Mouse (Mus musculus) lung, adult 18-20 months (tissue): ENCODE results near the gene Notch3.
"Not testable (repeated sequence)": the region's sequence is repeated elsewhere in the genome, so short reads cannot be mapped to it uniquely, and the experiment has no call there.

Experiments
- DNase-seq, 2 experiments: peaks; one replicate each; pipeline ENCODE4 v3.0.0; 2022; ENCODE audit warnings: mixed read lengths in 2 of 2

Gene Notch3

DNA sequence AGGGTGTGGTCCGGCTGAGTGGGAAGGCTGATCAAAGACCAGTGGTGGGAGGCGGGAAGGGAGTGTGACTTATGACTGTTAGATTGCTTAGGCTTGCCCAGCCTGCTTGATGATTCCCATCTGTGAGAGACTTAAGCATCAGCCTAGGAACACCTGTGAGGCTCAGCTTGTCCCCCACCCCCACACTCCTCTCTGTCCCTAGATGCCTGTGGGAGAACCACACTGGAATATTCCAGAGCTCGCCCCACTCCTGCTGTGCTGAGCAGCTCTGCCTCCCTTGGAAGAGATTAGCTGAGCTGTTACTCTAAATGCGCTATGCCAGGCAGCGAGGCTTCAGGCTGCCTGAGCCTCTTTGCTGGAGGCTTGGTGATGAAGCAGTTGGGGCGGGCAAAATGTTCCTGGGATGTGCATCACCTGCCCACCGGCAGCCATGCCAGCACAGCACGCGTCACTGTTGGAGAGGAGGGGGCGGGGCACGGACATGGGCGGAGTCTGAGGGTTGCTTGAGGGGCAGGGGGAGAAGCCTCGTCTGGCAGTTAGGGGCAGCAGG is 48.7 kb downstream of the Notch3 start:
- peak; percentile 36 to 54 for DNase-seq

DNA sequence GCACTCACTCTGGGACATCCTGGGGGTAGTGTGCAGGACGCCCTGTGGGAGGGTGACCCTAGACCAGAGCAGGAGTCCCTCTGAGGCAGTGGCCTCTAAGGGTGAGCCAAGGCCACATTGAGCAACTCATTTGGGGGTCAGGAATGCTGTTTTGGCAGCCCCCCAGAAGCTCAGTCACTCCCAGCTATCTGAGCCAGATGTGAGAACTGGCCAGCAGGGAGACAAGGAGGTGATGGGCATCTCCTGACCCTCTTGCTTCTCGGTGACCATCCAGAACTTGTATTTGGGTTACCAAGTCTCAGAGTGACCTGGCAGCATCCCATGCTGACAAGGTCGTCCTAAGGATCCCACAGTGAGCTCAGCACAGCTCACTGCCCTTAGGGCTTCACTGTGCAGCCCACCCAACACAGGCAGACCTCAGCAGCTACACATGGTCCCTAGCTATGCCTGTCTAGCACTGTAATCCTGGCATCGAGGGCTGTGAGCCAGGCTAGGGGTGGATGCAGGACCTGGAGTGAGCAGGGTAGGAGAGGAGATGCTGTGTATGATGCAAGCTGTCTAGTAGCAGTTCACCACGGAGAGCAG is 49.3 kb downstream of the Notch3 start:
- DNase-seq: peak; percentile 58 to 63

DNA sequence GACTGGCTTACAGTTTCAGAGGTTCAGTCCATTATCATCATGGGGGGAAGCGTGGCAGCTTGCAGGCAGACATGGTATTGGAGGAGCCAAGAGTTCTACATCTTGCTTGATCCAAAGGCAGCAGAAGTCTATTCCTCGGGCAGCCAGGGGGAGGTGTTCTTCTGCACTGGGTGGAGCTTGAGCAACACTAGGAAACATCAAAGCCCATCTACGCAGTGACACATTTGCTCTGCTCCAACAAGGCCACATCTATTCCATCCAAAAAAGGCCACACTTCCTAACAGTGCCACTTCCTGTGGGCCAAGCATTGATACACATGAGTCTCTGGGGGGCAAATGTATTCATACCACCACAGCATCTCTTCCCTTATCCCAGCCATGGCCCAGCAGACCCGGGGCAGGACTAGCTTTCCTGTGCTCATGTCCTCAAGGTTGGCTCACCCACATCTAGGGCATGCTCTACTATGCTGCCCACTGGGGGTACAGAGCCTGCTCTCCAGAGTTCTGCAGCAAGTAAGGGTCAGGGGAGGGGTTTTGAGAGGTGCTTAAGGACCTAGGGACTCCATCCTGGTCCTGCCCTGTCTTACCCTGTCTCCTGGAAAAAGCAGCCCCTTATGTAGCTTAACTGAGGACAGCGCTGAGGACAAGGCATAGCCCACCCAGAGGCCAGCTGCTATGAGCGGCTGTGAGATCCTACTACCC is 49.9 kb downstream of the Notch3 start:
- DNase-seq: no peak

DNA sequence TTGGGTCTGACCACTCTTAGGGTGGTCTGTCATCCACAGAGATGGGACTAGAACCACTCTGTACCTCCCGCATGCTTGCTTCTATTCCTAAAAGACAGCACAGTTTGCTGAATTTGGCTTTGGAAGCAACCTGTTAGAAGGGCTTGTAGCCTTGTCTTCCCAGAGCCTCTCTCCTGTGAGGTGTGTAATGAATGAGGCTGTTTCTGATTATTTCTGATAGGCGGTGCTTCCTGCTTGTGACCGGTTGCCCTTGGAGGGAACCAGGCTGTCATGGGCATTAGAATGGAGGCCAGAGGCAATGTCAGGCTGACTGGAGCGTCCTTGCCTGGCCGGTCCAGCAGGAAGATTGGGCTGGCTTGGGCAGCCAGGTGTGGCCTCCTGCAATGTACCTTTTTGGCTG is 52.2 kb downstream of the Notch3 start:
- DNase-seq: not testable (repeated sequence)

DNA sequence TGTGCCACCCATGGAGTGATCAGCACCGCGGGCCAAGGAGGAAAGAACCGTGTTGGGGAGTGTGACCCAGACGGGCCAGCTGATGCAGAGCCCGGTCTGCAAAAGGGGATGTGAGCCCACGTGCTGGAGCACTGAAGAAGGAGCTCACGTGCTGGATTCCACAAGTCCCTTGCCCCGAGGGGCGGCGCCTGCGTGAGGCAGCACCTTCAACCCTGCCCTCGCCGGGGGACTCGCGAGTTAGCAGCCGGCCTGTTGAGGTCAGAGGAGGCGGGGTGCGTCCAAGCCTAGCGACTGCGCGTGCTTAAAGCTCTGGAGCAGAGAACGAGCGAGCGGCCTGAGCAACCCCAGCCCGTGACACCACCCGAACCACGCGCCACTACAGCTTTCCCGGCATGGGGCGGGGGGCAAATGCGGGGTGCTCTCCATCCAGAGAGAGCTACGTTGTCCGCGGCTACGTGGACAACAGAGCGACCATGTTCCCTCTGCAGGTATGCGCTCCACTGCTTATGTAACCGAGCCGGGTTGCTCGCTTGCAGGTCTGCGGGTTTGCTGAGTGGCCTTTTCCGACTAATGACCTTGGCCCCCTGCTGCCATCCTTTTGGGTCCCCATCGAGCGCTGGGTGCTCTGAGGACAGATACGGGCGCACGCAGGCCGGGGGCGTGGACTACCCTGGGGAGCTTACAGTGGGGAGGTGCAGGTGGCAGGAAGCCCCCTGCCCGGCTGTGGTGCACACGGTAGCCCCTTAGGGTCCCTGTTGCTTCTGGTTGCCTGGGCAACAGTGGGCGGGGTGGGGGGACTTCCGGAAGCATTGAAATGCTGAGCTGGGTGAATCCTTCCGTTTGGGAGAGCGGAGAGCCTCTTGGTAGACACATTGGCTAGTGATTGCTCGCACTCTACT is 52.9 kb downstream of the Notch3 start:
- DNase-seq: peak; percentile 78 to 87

DNA sequence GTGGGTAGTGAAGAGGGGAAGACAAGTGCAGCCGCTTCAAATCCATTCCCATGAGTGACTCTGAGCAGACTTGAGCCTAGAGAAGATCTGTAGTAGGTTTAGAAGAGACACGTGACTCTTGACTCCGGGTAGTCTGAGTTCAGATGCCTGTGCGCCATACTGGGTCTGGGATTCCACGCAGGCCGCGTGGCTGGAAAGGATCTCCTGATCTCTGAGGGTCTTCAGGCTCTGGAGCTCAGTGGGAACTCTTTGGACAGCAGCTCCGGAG is 53.5 kb downstream of the Notch3 start:
- no peak for DNase-seq

DNA sequence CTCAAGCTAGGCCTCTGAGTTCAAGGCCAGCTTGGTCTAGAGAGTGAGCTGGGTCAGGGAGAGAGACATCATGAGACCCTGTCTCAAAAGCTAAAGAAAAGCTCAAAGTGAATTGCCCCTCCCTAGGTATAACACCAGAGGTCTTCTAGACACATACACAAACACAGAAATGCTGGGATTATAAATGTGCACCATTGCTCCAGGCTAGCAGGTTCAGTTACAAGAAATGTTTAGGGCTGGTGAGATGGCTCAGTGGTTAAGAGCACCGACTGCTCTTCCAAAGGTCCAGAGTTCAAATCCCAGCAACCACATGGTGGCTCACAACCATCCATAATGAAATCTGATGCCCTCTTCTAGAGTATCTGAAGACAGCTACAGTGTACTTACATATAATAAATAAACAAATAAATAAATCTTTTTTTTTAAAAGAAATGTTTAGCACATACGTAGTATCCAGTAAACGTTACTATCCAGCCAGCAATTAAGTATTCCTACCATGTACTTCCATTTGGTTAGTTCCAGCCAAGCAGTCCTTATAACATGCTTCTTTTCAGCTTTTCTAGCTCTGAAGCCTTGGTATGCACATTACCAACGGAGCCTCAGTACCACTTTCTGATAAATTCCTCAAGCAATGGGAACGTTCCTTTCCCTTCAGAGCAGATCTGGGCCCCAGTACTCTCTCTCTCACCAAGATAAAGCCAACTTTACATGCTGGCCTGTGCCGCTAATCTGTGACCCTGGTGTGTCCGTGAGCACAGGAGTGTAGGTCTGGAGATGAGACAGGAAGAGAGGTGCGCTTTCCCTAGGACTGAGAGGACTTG is 54.0 kb downstream of the Notch3 start:
- no peak for DNase-seq

DNA sequence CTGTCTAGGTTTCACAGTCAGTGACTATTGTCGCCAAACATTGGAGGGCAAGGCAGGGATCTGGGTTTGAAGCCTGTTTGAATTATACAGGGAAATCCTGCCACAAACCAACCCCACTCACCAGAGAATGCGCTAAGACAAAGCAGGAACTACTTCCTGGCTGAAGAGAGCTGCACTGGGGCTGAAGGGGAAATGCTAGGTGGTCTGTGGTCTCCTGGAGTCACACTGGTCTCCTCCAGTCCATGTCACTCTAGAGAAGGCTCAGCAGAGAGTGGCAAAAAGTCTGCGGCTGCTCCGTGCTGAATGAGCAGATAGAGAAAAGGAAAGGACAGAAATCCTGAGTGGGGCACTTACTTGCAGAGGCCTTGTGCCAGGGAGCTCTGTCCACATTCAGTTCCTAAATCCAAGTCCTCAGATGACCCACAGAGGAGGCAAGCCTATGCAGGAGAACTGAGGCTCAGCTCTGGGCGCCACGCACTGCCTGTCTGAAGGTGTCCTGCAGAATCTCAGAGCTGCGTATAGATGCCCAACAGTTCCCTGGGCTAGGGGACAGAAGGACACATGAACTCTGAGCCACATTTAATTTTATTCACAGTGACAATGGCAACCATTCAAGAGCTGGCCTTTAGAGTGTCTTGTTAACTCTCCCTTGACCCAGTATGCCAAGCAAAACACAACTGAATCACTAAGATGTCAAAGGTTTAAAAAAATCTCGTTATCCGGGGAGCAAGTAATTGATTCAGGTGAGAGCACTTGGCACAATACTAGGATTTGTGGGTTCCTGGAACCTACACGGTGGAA is 55.5 kb downstream of the Notch3 start:
- DNase-seq: no peak

DNA sequence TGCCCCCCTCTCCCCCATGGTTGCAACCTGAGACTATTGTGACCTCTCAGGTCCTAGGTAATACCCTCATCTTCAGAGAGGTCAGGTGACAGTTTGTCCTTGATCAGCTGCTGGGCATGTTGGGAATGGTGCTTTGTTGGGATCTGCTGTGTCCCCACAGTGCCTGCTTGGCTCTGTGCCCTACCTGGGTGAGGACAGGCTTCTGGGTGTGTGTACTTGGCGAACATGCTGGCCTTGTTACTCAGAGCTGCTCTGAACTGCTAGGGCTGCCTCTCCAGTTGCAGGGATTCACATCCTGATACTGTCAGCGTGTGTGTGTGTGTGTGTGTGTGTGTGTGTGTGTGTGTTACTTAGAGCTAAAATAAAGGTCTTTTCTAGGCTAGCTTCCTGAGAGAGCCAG is 56.2 kb downstream of the Notch3 start:
- DNase-seq: peak; percentile 35 to 67

DNA sequence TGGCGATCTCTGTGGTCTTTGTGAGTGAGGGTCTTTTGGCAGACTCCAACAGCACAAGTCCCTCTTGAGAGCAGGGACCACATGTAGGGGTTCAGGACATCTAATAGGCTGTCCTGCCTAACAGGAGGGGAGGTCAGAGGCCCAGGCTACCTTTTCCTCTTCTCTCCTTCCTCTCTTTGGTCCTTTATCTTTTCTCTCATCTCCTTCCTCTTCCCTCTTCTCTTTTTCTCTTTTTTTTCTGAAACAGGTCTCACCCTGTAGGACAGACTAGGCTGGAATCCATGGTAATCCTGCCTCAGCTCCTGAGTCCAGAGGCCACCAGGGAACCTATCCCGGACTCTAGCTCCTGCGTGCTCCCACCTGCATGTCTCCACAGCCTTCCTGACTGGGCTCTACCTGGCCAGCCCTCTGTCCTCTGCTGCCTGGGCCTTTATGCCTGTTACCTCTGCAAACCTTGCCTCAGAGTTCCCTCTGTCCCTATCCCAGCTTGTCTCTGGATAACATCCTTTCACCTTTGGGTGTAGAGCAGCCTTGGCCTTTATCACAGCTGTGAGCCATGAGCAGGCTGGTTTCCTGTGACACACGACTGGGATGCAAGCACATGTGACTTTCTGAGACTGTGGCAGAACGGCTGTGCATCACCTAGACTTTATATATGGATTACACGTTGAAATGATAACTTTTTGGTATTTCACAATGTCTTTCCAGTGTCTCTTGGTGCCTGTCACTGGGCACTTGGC is 57.3 kb downstream of the Notch3 start:
- DNase-seq: no peak

DNA sequence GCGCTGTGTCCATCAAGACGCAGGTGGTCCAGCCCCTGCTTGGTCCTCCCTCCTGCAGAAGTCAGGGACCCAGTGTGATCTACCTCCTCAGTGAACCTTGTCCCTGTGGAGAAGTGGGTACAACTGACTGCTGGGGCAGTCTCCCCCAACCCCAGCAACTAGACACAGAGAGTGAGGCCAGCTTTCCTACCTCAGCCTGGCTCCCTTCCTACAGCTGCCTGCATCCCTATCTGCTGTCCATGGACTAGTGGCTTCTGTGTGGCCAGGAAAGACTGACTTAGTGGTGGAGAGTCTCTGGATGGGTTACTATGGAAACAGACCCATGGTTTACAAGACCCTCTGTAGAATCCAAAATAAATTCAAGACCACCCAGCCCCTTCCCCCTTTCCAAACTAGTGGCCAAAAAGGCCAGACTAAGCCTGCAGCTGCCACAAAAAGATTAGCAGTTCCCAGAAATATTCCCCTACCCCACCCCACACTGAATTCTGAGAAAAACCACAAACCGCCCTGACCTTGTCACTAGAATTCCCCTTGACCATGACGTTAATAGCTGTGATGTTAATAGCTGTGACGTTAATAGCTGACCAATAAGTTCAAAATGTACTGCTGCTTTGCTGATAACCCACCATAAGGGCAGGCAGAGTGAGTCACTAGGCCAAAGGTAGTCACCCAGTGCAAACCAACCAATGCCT is 58.2 kb downstream of the Notch3 start:
- not testable (repeated sequence) for DNase-seq

DNA sequence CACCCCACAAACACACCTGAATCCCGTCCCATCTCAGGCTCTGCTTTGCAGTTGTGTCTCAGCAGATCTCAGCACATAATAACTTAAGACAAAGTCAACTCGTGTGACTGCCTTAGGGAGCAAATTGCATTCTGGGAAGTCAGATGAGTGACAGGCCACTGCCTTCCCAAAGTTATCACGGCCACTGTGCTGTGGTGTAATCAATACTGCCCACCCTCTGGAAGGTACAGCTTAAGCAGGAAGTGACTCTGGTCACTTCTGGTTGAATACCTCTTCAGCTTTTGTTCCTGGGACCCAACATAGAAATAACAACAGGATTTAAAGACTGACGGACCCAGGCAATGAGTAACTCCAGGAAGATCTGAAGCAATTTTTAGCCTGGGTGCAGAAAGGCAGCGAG is 58.8 kb downstream of the Notch3 start:
- DNase-seq: no peak

DNA sequence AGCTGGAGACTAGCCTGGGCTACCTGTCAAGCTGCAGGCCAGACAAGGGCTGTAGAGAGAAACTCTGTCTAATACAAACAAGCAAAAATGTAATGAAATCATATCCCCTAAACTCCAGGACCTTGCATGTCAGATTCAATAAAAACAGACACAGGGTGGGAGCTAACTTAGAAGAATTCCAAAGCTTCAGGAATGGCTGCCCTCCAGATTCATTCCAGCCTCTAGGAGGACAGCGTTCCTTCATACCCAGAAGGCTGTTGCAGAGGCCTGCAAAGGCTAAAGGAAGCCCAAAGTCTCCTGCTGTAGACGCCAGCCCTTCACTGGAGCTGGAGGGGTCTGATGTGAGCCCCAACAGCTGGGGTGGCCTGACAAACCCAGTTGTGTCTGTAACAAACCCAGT is 60.3 kb downstream of the Notch3 start:
- DNase-seq: no peak

DNA sequence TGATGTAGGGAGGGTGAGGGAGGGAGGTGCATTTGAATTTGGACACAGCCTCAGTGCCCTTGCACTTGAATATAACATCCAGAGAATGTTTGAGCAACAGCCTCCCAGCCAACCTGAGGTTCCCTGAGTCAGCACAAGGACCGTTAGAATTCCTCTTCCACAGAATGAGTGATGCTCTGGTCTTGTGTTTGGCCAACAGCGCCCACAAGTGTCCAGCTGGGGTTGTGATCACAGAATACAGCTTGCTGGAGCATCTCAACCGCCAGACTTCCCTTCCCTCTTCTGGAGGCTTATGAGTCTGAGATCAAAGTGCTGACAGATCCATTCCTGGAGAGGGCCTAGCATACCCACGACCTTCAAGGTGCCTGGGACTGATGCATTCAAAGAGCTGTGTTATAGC is 63.6 kb downstream of the Notch3 start:
- no peak for DNase-seq

DNA sequence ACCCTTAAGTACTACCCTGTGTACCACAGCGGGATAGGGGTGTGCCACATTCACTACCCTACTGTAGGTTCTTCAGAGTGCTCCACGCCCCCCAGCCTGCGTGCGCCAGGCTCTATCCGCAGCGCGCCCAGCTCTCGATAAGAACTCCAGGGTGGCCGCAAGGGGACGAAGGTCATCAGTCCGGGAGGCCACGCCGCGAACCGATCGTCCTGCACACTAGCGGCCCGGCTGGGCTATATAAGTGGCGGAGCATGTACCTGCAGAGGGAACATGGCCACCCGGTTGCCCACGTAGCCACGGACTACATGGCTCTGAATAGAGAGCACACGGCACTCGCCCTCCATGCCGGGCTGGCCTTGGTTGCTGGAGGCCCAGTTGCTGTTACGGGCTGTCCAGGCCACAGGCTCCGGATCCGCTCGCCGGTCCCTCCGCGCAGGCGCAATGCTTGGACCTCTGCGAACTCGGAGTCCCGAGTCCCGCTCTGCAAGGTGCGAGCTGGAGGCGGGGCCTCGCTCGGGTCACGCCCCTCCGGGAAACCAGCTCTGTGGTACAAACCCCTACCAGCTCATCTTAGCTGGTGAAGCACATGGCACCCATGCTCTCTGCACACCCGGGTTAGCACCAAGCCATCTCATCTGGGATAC is 66.6 kb downstream of the Notch3 start:
- peak; percentile 72 to 84 for DNase-seq

DNA sequence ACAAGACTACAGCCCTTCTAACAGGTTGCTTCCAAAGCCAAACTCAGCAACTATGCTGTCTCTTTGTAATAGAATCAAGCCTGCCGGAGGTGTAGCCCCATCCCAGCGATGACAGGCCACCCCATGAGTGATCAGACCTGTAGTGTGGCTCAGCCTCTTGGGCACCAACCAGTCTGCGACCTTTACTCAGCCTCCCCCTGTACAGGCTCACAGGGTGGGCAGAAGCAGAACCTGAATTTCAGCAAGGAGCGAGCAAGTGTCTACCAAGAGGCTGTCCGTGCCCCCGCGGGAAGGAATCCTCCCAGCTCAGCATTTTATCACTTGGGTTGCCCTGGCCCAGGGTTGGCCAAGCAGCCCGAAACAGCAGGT is 67.1 kb downstream of the Notch3 start:
- DNase-seq: no peak

DNA sequence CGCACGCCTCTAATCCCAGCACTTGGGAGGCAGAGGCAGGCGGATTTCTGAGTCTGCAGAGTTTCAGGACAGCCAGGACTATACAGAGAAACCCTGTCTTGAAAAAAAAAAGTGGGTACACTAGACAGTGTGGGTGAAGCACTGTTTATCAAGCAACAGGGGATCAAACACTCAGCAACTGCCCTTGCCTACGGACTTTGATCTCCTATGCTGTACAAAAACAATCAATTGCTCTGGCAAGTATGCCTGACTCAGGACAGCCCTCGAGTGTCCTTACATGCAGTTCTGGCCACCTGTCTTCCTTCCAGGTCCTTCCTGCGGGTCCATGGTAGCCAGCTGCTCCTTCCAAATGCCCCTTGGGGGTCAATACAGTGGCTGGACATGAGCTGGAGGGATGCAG is 67.7 kb downstream of the Notch3 start:
- not testable (repeated sequence) for DNase-seq

DNA sequence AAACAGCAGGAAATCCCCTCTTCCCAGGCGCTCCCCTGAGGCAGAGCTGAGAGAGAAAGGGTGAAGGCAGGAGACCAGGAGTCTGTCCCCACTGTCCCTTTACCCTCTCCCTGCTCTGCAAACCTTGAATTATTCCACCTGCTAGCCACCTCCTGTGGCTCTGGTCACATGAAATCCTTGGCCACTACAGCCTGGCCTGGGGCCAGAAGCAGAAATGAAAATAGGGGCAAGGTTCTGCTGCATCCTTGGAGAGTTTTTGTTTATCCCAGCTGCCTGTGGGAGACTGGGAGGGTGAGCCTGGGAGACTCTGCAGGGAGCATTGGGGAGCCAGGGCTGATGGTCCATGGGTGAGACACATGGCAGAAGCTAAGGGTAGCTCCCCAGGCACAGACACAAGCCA is 69.0 kb downstream of the Notch3 start:
- DNase-seq: no peak

DNA sequence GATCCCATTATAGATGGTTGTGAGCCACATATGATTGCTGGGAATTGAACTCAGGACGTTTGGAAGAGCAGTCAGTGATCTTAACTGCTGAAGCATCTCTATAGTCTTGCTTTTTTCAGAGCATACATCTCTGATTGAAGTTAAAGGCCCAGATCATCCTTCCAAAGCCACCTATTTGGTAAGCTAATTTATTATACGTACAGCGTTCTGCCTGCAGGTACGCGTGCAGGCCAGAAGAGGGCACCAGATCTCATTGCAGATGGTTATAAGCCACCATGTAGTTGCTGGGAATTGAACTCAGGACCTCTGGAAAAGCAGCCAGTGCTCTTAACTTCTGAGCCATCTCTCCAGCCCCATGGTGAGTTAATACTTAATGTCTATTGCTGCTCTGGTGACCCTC is 73.8 kb downstream of the Notch3 start:
- no peak for DNase-seq

DNA sequence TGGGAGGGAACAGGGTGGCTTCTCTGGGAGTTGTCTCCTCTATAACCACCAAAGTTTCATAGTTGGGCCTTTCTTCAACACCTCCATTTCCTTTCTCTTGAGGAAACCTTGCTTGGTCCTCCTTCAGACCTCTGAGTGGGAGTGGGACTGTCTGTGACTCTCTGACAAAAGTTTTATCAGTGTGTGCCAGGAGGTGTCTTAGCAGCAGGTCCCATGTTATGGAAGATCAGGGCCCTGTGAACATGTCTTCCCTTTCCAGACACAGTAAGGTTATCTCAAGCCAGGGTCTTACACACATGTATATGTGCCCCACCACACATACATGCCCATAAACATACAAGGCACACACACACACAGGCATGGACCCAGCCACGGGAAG is 74.4 kb downstream of the Notch3 start:
- DNase-seq: no peak
